Mouse (Mus musculus) heart, postnatal 0 days (tissue): ENCODE measurements at regions not wholly inside any gene's neighbourhood (a gene's known extent, or its start where the extent isn't known, plus 50 kb on each side); places are given as distances from the start of the nearest gene placed in this dataset.

Experiments
- ATAC-seq: fragments of 200-750 bp; cut with Nextera tagmentation; 2 replicates; pipeline ENCODE4 v1.8.0; 2017; ENCODE audit warnings: low read depth, moderate number of reproducible peaks, moderate library complexity; ENCODE audit not compliant: insufficient read depth
- DNase-seq: peaks from one replicate; pipeline ENCODE4 v3.0.0-alpha.2; 2016; ENCODE audit warnings: low spot score
- H3K27ac ChIP-seq: fragments of 300-500 bp; sonication (generic); 2 replicates; pipeline ENCODE4 v1.5.1; 2014; ENCODE audit warnings: low read depth, mild to moderate bottlenecking
- H3K27me3 ChIP-seq: fragments of 300-500 bp; sonication (generic); 2 replicates; pipeline ENCODE4 v1.6.1; 2014; ENCODE audit warnings: low read length, mixed read lengths; ENCODE audit not compliant: control insufficient read depth, insufficient read depth
- H3K36me3 ChIP-seq: fragments of 300-500 bp; sonication (generic); replicated peaks from 2 replicates; pipeline ENCODE4 v1.6.1; 2014; ENCODE audit warnings: low read length, mixed read lengths; ENCODE audit not compliant: control insufficient read depth, insufficient read depth
- H3K4me1 ChIP-seq: fragments of 300-500 bp; sonication (generic); 2 replicates; pipeline ENCODE4 v1.6.1; 2014; ENCODE audit warnings: antibody characterized with exemption; ENCODE audit not compliant: control insufficient read depth, insufficient read depth
- H3K4me2 ChIP-seq: fragments of 300-500 bp; sonication (generic); 2 replicates; pipeline ENCODE4 v1.6.1; 2014; ENCODE audit warnings: low read depth, mild to moderate bottlenecking, low read length, moderate library complexity
- H3K4me3 ChIP-seq: fragments of 300-500 bp; sonication (generic); 2 replicates; pipeline ENCODE4 v1.5.1; 2014; ENCODE audit warnings: low read depth, low read length
- H3K9ac ChIP-seq: fragments of 300-500 bp; sonication (generic); replicated peaks from 2 replicates; pipeline ENCODE4 v1.6.1; 2014; ENCODE audit warnings: low read depth, low read length, mixed read lengths
- H3K9me3 ChIP-seq: fragments of 300-500 bp; sonication (generic); replicated peaks from 2 replicates; pipeline ENCODE4 v1.6.1; 2016; ENCODE audit warnings: low read length; ENCODE audit not compliant: control insufficient read depth
- CTCF ChIP-seq: IDR thresholded peaks from 2 replicates; pipeline ENCODE4 v1.5.1; 2016; ENCODE audit warnings: antibody characterized with exemption, control low read depth, low read depth
- EP300 ChIP-seq: IDR thresholded peaks from 2 replicates; pipeline ENCODE4 v1.6.1; 2016; ENCODE audit warnings: antibody characterized with exemption, low read depth
- WGBS: fragments of 180-500 bp; shearing (Covaris S2); extraction: QIAGEN DNeasy Blood & Tissue Kit; methylation state at CpG from one replicate; pipeline ENCODE4 v1.1.7; 2014; 5-methylcytosine and 5-hydroxymethylcytosine counted together

- ATAC-seq (no peak), DNase-seq (no peak)
- no peak overlapping the region for H3K4me3 ChIP-seq
- H3K9ac ChIP-seq = no peak overlapping the region
- H3K4me1 ChIP-seq = no peaks in the 10 kb centered on the region
- TF ChIP-seq CTCF = no peak
- TF ChIP-seq EP300 = no peak
- H3K9me3 ChIP-seq = no peaks in the 10 kb centered on the region
- WGBS = 74% methylated on average over 4 of the region's 4 CpGs
- no peak overlapping the region for H3K4me2 ChIP-seq
- H3K27ac ChIP-seq = no peak overlapping the region
- no peaks in the 10 kb centered on the region for H3K27me3 ChIP-seq
- H3K36me3 ChIP-seq = no peaks in the 10 kb centered on the region
Measured at GRCm38 (mm10) chr13:103648016-103648415, 126.4 kb downstream of the Srek1 start.

DNA sequence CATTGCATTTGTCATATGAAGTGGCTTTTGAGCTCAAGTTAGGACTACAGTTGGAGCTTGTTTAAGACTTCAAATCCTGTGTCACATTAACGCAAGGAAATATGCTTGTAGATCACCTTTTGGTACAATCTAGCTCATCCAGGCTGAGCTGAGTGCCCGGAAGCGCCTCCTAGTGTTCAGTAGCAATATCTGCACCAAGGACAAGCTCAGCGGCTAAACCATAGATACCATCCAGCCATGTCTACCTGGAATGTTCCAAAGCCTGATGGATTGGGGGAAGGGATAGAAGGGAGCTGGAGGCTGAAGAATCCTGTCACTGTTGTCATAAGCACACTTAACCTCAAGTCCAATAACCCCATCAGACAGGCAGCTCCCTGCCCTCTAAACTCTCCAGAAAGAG is 128.4 kb downstream of the Srek1 start:
- H3K36me3 ChIP-seq = no peaks in the 10 kb centered on the region
- whole genome bisulfite sequencing = 26% methylated on average over 4 of the region's 4 CpGs
- no peak overlapping the region for H3K4me3 ChIP-seq
- H3K27ac ChIP-seq = no peak overlapping the region
- H3K9me3 ChIP-seq = no peaks in the 10 kb centered on the region
- H3K4me2 ChIP-seq = no peak overlapping the region
- ATAC-seq (no peak), DNase-seq (peak; percentile 21)
- H3K27me3 ChIP-seq = no peaks in the 10 kb centered on the region
- H3K9ac ChIP-seq = no peak overlapping the region
- no peaks in the 10 kb centered on the region for H3K4me1 ChIP-seq
- no peak for TF ChIP-seq EP300
- peak; percentile 66 for TF ChIP-seq CTCF

DNA sequence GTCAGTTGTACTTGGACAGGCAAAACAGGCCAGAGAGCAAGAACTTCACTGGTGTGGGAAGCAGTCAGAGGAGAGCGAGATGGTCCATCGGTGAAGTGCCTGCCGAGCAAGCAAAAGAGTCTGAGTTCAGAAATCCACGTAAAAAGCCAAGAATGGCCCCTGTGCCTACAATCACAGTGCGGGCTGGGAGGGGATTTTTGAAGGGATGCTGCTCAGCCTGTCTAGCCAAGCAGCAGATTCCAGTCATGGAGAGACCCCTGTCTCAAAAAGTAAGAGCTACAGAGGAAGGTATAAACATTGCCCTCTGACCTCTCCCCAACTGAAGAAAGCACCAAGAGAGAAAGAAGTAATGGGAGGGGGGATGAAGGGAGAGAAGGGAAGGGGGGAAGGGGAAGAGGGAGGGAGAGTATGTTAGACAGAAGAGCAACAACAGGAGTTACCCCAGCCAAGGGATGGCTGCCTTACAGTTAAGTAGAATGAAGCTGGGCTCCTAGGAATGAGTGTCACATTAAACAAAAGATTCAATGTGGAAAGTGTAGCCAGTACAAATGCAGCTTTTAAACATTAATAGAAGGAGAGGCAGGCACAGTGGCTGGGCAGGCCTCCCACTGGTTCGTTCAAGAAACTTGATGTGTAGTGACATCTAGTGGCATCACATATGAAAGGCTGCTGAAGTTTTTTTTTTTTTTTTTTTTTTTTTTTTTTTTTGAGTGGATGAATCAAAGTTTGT is 130.2 kb downstream of the Srek1 start:
- TF ChIP-seq CTCF (peak; percentile 68), EP300 (no peak)

DNA sequence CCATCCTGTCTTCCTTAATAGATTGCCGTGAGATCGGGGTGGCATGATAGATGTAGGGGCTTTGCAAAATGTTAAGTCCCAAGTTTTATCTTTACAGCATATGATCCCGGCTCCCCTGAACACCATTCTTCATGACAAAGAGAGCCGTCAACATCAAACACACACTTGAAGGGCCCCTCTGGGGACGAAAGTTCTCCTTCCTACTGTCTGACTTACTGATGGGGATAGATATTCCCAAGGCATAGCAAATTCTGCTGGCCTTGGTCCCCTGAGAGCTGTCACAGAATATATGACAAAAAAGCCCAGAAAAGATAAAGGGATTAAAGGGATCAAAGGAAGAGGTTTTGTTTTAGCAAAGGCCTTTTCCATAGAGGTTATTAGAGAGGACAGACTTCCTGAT is 130.9 kb downstream of the Srek1 start:
- Histone ChIP-seq H3K9me3 (no peaks in the 10 kb centered on the region), H3K4me2 (no peak overlapping the region), H3K4me3 (no peak overlapping the region), H3K9ac (no peak overlapping the region), H3K4me1 (no peaks in the 10 kb centered on the region), H3K27ac (no peak overlapping the region), H3K36me3 (no peaks in the 10 kb centered on the region), H3K27me3 (no peaks in the 10 kb centered on the region)
- ATAC-seq = no peak
- no peak for DNase-seq
- TF ChIP-seq EP300 = no peak
- no peak for TF ChIP-seq CTCF
- 63% methylated on average over 5 of the region's 5 CpGs for WGBS

More for the DNA sequence above, 130.2 kb downstream of the Srek1 start:
- no peaks in the 10 kb centered on the region for H3K4me1 ChIP-seq
- DNase-seq (peak; percentile 74), ATAC-seq (no peak)
- no peak overlapping the region for H3K27ac ChIP-seq
- H3K36me3 ChIP-seq = no peaks in the 10 kb centered on the region
- 66% methylated on average over 6 of the region's 6 CpGs for WGBS
- H3K9me3 ChIP-seq = no peaks in the 10 kb centered on the region
- no peak overlapping the region for H3K4me3 ChIP-seq
- H3K4me2 ChIP-seq = no peak overlapping the region
- H3K27me3 ChIP-seq = no peaks in the 10 kb centered on the region
- H3K9ac ChIP-seq = no peak overlapping the region

DNA sequence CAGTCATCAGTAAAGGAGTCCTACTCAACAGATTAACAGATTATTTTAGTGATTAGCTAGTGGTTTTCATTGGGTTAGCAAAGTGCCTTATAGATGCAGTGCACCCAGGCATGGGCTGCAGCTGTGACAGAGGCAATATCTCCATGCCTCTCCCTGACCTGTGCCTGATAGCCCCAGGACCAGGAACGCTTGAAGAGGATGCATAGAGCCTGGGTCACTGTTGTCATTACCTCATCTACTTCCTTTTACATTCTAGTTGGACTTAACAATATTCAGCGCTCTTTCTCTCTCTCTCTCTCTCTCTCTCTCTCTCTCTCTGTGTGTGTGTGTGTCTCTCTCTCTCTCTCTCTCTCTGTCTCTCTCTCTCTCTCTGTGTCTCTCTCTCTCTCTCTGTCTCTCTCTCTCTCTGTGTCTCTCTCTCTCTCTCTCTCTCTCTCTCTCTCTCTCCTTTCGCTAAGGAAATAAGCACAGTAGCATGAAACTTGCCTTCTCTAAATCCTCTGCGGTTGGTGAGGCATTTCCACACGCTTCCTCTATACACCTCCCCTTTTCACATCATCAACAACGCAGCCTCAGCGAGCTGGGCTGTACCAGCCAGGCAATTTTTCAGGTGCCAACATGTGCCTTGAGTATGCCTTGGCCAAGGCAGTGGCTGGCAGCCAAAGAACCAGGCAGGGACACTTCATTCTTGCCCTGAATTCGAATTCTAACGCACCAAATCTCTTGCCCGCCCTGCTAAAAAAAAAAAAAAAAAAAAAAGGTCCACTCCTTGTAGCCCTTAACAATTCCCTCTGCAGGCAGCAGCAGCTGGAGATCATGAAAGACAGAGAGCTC is 131.6 kb downstream of the Srek1 start:
- ATAC-seq (no peak), DNase-seq (no peak)
- 66% methylated on average over 10 of the region's 10 CpGs for WGBS
- Histone ChIP-seq H3K27ac (no peak overlapping the region), H3K9ac (no peak overlapping the region), H3K4me3 (no peak overlapping the region), H3K9me3 (no peaks in the 10 kb centered on the region), H3K4me1 (no peaks in the 10 kb centered on the region), H3K4me2 (no peak overlapping the region), H3K27me3 (no peaks in the 10 kb centered on the region), H3K36me3 (no peaks in the 10 kb centered on the region)
- TF ChIP-seq EP300 = no peak
- TF ChIP-seq CTCF = no peak
